Mouse (Mus musculus) right cerebral cortex, postnatal 36 days (tissue): ENCODE results near the gene Wfdc8.
A peak's percentile ranks its signal among the peaks of the same experiment; 100 is the strongest.

Experiments used
- DNase-seq, 2 experiments: peaks; one replicate each; pipeline ENCODE4 v3.0.0; 2022; ENCODE audit warnings: low spot score in 2 of 2, mixed read lengths in 1 of 2

The Wfdc8 gene

GRCm38 (mm10) chr2:164562391-164563188 is 50.8 kb downstream of the Wfdc8 start, which contains the start of gene Wfdc2:
TSS of gene Wfdc2 (plus strand) at chr2:164562413.
- no peak for DNase-seq

DNA sequence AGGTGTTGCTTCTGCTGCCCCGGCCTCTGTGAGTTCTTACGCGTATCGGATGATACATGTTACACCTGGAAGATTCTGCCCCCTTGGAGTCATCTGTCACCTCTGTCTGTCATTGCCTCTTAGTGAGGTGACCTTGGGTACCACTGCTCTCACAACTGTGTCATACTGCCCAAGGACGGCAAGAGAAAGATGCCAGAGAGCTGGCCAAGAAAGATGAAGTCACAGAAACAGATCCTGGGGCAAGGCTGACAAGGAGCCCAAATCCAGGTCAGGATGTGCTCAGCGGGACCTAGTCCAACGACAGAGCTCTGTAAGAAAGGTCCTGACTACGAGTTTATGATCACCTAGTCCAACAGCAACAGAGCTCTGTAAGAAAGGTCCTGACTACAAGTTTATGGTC is 53.3 kb downstream of the Wfdc8 start:
- no peak for DNase-seq

DNA sequence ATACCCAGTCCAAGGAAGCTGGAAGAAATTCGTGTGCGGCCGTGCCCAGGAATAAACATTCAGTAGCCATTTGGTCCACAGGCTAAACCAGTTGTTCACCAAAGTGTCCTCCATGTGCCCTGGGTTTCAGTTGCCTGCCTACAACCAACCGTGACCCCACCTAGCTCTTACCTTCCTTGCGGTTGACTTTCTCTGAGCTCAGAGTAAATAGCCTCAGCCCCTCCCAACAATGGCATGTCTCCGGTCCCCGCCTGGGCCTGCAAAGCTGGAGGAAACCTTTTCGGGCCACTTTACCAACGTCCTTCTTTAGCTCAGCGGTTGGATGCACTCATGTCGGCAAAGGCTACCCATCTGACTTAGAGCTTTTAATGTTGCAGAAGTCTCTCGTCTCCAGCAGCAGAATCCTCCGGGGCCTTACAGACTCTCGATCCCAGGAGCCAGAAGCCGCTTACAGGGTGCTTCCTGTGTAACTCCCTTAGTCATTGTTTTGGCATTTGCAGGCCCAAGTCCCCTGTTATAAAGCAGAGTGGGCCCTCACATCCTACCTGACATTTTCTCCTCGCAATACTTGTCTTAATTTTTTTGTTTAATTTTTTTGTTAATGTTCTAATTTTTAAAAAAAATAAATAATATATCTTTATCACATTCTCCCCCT is 54.3 kb downstream of the Wfdc8 start:
- no peak for DNase-seq

DNA sequence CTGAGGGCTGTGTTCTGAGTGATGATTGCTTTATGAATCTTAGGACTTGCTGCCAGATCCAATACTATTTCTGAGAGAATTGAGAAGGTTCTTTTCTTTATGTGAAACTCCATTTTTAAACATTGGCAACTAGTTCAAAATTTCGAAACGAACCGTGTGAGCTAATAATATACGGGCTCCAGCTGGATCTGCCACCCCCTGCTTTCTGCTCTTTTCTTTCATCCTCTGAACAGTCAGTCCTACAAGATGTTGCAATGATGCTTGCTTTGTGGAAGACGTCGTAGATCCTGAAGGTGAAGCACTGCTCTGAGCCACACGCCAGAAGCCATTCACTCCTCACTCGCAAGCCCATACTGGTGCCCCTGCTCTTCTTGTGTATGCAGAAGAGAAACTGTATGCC is 55.0 kb downstream of the Wfdc8 start:
- peak; percentile 52 to 70 for DNase-seq

DNA sequence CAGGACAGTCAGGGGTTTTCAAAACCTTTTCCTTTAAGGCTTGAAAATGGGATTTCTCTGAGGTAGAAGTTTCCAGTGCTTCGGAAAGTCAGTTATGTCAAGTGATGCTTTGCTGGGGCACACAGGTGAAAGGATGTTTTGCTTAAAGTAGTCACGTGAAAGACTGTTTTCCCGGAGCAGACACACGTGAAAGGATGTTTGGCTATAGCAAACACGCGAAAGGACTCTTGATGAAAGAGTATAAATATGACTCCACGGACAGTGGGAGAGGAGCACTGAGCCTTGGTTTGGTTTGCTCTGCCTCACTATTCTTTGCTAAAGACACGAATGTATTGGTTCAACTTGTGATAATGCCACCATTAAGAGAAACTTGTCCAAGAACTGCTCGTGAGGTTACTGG is 61.9 kb downstream of the Wfdc8 start:
- DNase-seq, result no peak

GRCm38 (mm10) chr2:164550895-164551269 is 62.5 kb downstream of the Wfdc8 start:
- no peak for DNase-seq

DNA sequence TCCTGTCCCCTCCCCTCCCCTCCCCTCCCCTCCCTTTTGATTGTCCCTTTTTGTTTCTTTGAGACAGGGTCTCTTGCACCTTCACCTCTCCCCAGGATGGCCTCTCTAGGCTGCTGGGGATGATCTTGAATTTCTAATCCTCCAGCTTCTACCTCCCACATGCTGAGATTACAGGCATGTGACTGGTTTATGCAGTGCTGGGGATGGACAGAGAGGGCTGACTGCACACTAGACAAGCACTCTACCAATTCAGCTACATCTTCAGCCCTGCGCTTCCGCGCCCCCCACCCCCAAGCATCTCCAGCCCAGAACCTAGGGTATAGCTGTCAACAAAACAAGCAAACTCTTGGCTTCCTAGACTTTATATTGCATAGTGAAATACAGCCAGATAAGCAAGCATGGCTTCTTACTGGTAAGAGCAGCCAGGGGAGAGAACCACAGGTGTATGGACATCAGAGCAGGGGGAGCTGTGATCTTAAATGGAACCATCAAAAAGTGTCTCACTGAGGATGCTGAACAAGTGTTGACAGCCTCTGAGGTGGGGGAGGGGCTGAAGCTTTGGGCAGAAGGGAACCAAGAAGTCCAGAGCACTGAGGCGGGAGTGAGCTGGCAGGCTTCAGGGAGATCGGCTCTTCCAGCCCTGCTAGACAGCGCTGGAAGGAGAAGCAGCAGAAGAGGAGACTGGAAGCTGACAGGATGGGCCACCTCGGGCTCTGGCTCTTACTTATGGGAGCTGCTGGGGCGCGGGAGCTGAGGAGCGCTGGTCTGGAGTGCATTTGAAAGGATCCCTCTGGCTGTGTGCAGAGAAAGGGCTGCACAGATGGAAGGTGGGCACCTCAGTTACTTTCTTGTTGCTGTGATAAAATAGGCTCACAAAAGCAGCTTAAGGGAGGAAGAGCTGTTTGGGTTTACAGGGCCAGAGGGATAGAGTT is 63.2 kb downstream of the Wfdc8 start:
- peak; percentile 39 to 50 for DNase-seq

DNA sequence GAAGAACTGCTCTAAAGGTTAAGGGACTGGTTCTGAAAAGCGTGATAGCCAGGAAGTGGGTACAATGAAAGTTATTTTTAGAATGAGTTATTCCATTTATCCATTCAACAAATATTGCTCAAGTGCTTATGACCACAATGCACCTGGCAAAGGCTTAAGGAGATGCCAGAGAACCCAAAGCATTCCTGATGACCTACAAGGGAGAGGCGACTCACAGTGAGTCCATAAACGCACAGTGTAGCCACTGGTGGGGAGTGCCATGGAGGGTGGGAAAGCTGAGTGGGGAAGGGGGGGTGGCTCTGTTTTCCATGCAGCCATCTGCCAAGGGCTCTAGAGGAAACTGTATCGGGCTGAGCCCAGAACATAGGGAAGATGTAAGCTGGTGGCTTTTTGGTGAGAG is 64.1 kb downstream of the Wfdc8 start:
- DNase-seq, result no peak
